Mouse (Mus musculus) mouse embryonic stem cell (cell line): Measurements from ENCODE around the gene Rtel1.
"Not testable (repeated sequence)": the region's sequence is repeated elsewhere in the genome, so short reads cannot be mapped to it uniquely, and the experiment has no call there.

Source experiments
- in situ Hi-C, 2 experiments: fragments of 300-500 bp; cut with MboI; formaldehyde crosslinking; loops; 1 replicate in 1 of 2; 3 replicates in 1 of 2; pipeline ENCODE4 v1.14.3; 2019 to 2020; ENCODE audit warnings: low sequenced_read_pairs in 2 of 2, low pct_unique_long_range_greater_than_20kb in 1 of 2, mixed read lengths in 1 of 2; ENCODE audit not compliant: unreplicated experiment in 1 of 2

Rtel1 gene

DNA sequence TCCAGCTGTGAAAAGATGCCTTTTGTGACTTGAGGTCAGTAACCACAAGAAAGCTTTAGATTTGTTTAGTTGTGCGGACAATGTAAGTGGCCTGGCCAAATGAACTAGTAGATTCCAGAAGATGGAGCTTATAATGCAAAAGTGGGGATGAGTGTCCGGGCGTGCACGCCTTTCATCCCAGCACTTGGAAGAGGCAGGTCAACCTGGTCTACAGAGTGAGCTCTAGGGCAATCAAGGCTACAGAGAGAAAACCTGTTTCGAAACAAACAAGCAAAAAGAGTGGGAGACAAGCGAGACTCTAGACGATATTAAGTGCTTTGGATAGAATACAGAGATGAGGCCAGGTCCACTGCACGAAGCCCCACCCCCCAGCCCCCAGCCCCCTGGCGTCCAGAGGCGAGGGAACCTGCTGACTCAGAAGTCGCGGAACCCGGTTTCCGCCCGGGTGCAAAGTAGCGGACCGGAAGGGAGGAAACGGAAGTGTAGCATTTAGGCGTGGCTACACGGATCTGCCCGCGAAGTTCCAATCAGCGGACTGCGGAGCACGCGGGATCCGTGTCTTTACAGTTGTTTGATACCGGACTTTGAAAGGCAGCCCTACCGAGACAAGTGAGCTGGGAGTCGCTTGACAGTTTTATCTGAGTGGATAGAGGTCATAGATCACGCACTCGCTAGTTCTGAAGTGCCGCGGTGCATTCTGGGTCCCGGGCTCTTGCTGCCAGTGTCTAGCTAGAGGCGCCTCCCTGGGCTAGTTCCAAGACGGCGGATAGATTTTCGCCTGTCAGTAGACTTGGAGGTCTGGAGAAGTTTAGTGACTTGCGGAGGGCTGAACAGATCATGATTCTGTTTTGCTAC lies at the start of gene Rtel1:
Gene Rtel1 (plus strand): TSS at position 492 of the 855 bp plus-strand sequence.
- in situ Hi-C loops = no loop called here

DNA sequence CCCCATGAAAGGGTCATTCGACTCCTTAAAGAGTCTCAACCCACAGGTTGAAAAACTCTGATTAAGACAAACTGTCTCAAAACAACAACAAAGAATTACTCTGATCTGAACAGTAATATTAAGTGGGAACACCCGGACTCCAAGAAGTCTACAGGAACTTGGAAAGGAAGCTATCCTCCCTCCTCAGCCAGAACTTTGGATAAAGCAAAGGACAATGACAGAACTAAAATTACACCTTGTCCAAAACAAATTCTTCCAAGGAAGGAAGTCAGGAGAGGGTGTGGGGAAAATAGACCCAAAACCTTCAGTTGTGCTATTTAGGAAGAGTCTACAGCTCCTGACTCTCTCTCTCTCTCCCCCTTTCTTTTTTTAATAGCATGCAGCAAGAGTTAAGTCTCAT lies 47.4 kb upstream of the Rtel1 start:
- in situ Hi-C loops = no loop called here

DNA sequence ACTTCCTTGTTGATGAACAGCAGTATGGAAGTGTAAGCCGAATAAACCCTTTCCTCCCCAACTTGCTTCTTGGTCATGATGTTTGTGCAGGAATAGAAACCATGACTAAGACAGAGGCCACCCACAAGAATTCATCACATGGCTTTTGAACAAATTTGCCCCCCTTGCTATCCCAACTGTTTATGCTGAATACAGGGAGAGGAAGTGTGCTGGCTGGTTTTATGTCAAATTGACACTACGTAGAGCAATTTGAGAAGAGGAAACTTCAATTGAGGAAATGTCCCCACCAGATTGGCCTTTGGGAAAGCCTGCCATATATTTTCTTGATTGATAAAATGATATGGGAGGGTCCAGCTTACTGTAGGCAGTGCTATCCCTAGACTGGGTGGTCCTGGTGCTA lies 45.7 kb upstream of the Rtel1 start:
- in situ Hi-C loops = no loop called here

DNA sequence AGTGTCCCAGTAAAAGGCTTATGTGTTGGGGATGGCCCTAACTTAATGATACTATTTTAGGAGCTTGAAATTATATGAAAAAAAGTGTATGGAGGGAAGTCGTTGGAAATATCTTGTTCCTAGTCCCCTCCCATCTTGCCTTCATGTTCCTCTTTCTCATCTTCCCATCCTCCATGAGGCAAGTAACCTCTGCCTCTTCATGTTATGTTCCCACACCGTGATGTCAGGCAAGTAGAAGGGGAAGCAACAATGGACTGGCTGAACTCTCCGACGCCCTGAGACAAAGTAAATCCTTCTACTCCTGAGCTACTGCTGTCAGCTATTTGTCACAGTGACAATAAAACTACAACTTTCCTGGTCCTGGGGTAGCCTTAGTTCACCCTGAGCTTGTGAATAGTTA lies 44.9 kb upstream of the Rtel1 start:
- in situ Hi-C loops = no loop called here

DNA sequence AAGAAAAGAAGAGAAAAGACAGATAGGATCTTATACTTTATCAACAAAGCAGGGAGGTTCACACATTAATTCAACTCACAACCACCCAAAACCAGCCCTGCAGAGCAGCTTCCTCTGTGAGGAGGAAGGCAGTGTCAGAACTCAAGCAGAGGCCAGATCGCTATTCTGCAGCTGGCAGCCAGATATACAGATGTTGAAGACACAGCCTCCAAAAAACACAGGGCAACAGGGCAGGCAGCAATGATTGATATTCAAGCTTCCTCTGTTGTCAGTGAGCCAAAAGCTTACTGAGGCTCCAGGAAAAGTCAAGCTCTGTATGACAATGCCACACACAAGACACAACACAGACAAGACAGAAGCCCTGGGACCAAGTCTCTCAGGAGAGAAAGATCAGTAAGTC lies 42.8 kb upstream of the Rtel1 start:
- in situ Hi-C loops = no loop called here

DNA sequence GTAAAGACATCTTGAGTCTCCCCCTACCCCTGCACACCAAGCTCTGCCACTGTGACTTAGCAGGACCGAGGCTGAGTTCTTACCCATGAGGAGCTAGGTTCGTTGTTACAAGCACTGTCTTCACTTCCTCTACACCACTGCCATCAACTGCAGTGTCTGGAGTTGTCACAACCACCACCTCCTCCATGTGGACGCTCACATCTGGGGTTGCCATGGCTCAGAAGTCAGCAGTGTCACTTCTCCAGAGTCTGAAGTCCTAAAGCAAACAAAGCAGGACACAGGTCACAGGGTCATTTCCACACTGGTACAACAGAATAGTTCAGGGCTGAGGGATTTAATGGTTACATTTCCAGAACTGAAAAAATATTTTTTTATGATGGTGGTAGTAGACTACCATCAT lies 41.7 kb upstream of the Rtel1 start:
- in situ Hi-C loops = no loop called here

DNA sequence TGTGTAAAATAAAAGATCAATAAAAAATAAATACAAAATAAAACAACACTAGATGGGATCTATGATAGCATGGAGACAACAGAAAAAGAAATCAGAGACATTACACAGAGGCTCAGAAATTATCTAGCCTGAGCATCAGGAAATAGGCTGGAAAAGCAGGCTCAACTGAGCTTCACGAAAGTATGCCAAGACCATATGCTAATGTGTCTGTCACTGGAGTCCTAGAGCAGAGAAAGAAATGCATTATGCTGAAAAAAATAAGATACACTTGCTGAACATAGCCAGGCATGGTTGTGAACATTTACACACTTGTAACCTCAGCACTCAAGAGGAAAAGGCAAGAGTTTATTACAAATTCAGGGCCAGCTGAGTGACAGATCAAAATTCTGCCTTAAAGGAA lies 39.6 kb upstream of the Rtel1 start:
- in situ Hi-C loops = no loop called here

DNA sequence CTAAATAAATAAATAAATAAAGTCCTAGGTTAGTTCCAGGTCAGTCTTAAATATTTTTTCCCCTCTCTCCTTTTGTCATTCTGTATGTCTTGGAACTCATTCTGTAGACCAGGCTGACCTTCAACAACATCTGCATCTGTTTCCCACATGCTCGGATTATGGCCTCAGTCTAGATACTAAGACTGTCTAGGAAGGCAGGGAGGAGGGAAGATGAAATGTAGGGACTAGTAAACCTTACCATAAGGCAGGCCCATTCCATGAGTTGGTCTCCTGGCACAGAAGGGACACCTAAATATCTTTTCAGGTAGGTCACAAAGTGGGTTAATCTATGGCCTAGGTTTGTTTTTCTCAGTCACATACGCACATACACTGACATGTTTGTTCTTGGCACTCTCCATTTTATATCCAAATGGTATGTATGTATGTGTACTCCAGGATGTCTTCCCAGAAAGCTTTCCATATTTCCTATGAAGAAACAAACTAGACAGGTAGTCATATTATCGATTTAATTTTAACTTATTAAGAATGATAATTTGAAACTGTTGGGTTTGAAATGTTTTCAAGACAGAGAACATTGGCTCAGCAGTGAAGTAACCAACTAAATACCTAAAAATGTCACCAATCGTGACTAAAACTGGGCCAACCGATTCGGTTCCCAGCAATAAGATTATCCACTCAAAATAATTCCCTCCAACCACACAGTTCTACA lies 32.8 kb upstream of the Rtel1 start:
- in situ Hi-C loops = no loop called here

DNA sequence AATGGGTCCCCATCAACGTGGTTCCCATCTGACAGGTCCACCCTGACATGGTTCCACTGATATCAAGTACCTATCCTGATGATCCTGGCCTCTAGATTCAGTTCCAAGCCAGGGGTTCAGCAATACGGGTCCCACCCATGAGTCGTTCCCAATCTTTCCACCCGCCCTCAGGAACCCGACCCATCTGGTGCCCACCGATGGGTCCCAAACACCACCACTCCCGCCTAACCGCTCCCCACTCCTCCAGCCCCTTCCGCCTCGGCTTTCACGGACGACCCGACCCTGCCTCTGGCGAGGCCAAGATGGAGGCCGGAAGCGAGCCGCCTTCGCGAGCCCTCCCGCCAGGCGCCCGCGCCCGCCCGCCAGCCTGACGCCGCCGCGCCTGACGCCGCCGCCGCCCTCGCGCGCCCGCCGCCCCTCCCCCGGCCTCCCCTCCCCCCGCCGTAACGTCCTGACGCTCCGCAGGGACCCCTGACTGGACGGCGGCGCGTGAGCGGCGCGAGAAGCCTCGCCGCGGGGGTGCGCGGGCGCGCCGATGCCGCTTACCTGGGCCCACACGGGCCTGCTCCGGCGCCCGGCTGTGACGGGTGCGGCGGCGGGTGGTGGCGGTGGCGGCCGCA lies 32.1 kb upstream of the Rtel1 start:
- in situ Hi-C loops = no loop called here

DNA sequence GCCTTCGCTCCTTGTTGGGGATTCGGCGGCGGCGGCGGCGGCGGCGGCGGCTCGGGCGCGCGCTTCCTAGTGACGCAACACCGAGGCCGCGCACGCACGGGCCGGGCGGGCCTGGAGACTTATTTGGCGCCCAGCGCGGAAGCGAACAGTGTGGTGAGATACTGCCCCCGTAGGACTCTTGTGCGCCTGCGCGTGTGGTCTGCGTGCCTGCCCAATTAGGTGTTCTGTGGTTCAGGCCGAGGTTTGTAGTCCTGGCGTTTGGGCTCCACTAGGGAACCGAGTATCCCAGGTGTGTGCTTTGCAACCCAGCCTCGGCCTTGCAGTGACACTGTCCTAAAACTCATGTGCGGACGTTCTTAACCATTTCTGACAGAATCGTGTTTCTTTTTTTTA lies 31.6 kb upstream of the Rtel1 start, which contains the start of gene Gmeb2:
Gene Gmeb2 (minus strand): TSS at position 78 of the 393 bp plus-strand sequence.
- in situ Hi-C loops = not testable (repeated sequence)

DNA sequence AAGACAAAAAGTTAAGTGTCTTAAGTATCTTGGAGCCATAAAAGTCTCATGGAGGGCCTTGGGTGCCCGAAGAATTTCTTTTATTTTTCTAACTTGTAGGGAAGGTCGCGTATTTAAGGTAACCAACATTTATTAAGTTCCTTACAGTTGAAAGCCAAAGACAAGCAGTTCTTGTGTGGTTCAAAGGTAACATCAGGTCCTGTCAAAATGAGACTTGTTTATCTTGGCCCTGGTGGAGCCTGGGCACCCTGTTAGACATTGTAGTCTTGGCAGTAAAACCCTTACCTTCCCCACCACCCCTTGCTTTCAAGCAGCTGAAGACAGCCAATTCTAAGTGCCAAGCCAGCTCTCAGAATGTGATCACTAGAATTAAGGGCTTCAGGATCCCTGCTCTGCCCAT lies 30.8 kb upstream of the Rtel1 start:
- in situ Hi-C loops = no loop called here

DNA sequence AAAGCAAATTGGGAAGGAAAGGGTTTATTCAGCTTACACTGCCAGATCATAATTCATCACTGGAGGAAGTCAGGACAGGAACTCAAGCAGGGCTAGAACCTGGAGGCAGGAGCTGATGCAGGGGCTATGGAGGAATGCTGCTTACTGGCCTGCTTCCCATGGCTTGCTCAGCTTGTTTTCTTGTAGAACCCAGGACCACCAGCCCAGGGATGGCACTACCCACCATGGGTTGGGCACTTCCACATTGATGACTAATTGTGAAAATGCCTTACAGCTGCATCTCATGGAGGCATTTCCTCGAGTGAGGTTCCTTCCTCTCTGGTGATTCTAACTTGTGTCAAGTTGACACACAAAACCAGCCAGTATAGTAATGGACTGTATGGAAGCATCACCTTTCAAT lies 28.6 kb upstream of the Rtel1 start:
- in situ Hi-C loops = no loop called here

DNA sequence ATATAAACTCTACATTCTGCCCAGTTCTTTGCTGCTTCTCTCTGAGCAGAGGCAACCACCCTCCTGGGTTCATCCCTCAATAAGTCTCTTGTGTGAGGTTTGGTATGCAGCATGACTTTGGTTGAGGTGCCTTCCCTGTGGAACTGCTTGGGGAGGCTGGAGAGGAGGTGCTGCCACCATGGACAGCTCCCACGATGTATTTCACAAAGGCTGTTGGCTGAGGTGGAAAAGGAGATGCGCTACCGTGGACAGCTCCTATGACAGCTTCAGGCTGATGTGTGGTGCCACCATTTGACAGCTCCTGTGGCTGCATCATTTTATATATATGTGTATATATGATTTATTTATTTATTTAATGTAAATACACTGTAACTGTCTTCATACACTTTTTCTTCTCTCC lies 17.5 kb upstream of the Rtel1 start:
- in situ Hi-C loops = no loop called here

DNA sequence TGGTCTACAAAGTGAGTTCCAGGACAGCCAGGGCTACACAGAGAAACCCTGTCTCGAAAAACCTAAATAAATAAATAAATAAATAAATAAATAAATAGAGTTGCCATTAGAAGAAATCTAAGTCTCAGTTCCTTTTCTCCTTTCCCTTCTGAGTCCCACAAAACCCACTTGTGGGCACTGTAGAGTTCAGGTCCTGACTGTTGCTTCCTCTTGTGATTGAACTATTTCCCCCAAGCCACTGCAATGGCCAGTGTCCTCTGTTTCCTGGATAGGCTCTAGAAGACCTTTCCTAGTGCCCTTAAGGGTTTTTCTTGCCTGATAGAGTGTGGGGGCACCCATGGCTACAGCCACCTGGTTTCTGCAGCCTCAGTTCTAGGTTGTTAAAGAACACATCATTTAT lies 14.6 kb upstream of the Rtel1 start:
- in situ Hi-C loops = no loop called here

DNA sequence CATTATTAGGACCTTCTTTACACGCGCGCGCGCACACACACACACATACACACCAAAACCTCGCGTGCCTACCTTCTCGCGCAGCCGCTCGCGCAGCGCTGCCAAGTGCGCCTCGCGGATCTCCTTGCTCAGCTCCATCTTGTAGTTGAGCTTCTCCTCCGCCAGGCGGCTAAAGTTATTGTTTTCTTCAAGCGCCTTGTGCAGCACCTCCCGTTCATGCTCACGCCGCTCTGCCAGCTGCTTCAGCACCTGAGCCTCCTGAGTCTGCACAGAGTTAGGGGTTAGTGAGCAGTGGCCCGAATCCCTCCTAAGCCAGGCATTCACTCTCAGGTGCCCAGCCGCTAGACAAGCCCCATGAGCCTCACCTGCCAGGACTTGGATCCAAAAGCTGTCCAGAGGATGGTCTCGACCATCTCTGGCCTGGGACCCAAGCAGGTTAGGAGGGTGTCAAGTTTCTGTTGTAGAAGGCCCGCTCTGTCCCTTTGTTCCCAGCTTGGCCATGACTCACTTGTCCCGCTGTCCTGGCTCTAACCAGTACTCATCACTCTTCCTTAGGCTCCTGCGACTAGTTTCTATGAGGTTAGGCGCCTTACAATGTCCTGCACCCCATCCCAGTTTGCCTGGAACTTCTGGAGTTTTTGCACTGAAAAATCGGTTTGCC lies 12.3 kb upstream of the Rtel1 start:
- in situ Hi-C loops = no loop called here

DNA sequence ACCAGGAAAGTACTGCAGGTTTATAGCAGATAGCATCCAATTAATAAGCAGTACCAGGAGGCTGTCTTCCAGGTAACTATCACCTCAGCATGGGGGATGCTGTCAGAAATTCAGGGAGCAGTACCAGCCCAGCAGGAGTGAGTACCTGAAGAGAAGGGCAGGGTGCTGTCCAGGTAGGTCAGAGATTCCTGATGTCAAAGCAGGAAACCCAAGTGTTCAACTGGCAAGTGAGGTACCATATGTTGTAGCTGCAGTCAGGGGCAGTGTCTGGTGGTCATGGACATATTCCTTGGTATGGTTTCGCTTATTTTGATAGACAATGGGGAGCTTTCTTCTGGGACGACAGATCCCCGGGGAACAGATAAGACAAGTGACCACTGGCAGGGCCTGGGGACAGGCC lies 7.1 kb upstream of the Rtel1 start:
- in situ Hi-C loops = no loop called here

DNA sequence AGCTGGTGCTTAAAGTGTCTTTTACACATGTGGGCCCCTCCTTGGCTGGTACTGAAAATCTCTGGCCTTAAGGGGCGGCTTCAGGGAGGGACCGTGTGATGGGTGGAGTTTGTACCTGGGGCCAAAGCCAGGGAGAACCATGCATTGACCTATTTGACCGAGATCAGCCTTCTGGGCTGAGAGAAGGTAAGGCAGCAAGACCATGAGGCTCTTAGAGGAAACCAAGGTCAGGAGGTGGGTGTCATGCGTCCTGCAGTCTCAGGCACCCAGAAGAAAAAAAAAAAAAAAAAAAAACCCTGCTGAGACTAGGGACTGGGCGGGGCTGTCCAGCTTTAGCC lies 6.6 kb upstream of the Rtel1 start:
- in situ Hi-C loops = no loop called here

DNA sequence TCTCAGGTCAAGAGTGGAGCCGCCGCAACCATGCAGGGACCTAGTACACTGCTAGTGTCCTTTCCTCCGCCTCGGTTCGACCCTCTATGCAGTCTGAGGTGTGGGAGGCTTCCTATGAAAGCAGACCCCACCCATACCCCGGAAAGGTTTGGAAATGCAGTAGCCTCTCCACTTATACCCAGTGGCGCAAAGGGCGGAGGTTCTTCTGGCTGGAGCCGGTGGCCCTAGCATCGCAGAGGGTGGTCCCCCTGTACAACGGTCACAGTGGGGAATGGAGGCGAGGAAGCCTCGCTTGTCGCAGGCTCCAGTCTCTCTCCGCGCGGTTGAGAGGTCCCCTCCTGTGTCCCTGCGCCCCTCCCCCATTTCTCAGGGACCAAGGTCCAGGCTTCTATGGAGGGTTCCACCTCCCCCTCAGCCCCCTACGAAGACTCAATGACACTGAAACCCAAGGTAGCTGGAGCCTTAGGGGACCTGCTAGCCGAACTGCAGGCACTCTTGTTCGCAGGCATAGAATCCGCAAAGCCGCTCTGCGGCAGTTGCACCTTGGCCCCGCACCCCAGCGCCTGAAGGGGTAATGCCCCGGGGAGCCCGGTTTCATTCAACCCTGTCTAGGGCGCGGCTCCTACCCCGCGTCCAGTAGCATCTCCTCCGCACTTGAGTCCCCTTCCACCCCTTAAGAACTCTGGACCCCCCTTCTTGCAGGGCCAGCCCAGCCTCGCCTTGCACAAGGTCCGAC lies 6.0 kb upstream of the Rtel1 start:
- in situ Hi-C loops = no loop called here
